Mouse (Mus musculus) small intestine, adult 2 months (tissue): ENCODE measurements around the gene Nlrx1.

Experiments
- CTCF ChIP-seq: fragments of 200-500 bp; IDR thresholded peaks from 2 replicates; pipeline ENCODE4 v1.5.1; 2012; ENCODE audit warnings: low read depth, mild to moderate bottlenecking, control low read depth, inconsistent platforms, low read length, moderate library complexity, mixed read lengths; ENCODE audit not compliant: insufficient replicate concordance, insufficient read length; ENCODE audit errors: extremely low read depth
- POLR2A ChIP-seq: fragments of 200-500 bp; IDR thresholded peaks from 2 replicates; pipeline ENCODE4 v1.6.1; 2012; ENCODE audit warnings: low read depth, mild to moderate bottlenecking, control low read depth, inconsistent platforms, low read length, moderate library complexity

DNA sequence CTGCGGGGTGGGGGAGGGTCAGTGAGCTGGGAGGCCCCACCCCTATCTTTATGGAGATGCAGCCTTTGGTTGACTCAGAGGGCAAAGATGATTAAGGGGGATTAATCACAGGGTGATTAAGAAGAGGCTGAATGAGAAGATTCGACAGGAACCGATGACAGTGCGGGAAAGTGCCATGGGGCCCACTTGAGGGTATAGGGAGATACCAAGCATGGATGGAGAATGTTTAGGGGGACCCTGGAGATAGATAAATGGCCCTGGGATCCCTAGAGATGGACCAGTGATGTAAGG is 45.8 kb upstream of the Nlrx1 start:
- TF ChIP-seq POLR2A: no peak
- TF ChIP-seq CTCF: no peak
